Mouse (Mus musculus): ENCODE data around the gene Olfr545. TPM values are rescaled to one million over a fixed set of nuclear protein-coding genes. Genes with fewer than 3 reads are reported as not detected.
A peak's percentile ranks its signal among the peaks of the same experiment; 100 is the strongest.
"Not testable (repeated sequence)": the region's sequence is repeated elsewhere in the genome, so short reads cannot be mapped to it uniquely, and the experiment has no call there.

Olfr545 gene
- not detected in 2 replicates for total RNA-seq (2021)
- long read RNA-seq, experiment 1, result 0 reads
- long read RNA-seq, experiment 2, result 0 reads

GRCm38 (mm10) chr7:102499473-102499872 lies at the start of gene Olfr545:
Gene Olfr545, minus strand, starts transcription at chr7:102499573.
- DNase-seq, result no peak

- no peak for DNase-seq
Observed at GRCm38 (mm10) chr7:102541251-102541650, 41.9 kb upstream of the Olfr545 start.

DNA sequence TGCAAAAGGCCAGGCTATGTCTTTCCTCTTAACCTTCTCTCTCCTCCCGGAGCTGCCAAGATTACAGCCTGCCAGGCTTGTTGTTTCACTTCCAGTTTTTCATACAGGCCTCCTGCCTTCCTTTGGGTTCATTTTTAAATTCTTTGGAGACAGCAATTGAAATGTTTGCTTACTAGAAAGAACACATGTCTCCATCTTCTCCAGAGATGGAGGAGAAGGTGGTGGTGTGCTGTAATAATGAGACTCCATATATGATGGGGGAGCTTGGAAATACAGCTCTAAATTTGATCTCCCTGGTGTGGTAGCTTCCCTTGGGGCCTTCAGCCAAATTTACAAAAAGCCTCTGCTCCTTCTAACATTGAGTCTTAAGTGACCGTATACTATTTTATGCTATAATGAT lies 41.2 kb upstream of the Olfr545 start, which contains the start of gene Olfr548-ps1:
TSS of gene Olfr548-ps1 (plus strand) at position 301 of the 400 bp plus-strand sequence.
- DNase-seq, result no peak

- no peak for DNase-seq
Observed at GRCm38 (mm10) chr7:102534449-102534848, 35.1 kb upstream of the Olfr545 start, which contains the start of gene Olfr547. Gene Olfr547, plus strand, starts transcription at chr7:102534749.

GRCm38 (mm10) chr7:102529052-102529451 lies 29.7 kb upstream of the Olfr545 start:
- no peak for DNase-seq

DNA sequence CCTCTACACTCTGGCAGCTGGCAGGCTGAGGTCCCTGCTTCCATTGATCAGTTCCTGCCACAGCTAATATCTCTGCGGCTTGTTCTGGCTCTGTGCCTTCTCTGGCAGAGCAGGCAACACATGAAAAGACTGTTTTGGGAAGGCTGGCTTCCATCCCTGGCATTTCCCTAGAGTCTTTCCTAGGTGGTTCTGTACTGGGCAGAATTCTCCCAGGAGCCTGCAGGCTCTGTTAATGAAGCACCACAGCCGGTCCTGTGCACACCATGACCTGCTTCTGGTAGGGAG lies 17.6 kb upstream of the Olfr545 start:
- peak; percentile 54 for DNase-seq

GRCm38 (mm10) chr7:102516261-102517050 lies 17.1 kb upstream of the Olfr545 start:
- DNase-seq, result peak; percentile 75

GRCm38 (mm10) chr7:102514144-102514543 lies 14.8 kb upstream of the Olfr545 start:
- no peak for DNase-seq

DNA sequence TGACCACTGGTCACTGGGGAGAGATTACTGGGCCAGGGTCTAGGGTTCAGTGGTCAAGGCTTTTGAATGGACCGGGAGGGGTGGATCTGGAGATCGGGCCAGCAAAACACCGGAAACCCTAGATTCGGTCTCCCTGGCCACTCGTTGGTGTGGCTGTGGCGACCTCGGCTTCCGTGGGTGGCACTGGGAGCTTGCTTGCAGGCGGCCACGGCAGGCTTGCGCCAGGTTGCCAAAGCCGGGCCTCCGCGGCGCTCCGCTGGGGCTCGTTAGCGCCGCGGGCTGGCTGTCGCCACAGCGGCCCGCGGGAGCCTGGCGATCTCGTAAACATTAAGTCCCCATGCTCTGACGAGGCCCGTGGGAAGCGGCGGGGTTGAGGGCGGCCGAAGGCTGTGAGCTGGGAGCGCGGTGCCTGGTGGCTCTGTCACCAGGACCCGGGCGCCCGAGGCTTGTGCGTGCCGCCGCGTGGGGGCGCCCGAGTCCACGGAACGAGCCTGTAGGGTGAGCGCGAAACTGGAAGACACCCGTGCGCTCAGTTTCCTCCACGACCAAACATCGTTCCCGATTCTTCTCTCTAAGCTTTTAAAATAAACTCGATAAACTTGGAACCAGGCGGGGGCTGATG lies 13.6 kb upstream of the Olfr545 start:
- peak; percentile 94 for DNase-seq

- DNase-seq, result no peak
Observed at GRCm38 (mm10) chr7:102511927-102512326, 12.6 kb upstream of the Olfr545 start.

DNA sequence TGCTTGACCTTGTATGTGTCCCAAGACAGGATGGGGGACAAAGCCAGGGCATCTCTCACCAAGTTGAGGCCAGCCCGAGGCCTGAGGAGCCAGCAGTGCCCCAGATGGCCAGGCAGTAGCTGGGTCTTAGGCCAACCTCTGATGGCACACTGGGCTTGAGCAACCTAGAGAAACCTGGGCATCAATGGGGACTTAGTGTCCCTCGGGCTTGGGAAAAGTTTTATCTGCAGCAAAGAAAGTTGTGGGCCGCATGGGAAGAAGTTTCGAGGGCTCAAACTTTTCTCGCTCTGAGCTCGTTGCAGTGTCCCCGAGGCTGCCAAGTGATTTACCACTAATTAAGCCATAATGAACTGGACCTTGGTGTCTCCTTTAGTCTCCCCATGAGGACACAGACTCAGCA lies 10.4 kb upstream of the Olfr545 start:
- no peak for DNase-seq

- no peak for DNase-seq
Observed at GRCm38 (mm10) chr7:102508666-102509065, 9.3 kb upstream of the Olfr545 start.

GRCm38 (mm10) chr7:102508066-102508465 lies 8.7 kb upstream of the Olfr545 start:
- no peak for DNase-seq

DNA sequence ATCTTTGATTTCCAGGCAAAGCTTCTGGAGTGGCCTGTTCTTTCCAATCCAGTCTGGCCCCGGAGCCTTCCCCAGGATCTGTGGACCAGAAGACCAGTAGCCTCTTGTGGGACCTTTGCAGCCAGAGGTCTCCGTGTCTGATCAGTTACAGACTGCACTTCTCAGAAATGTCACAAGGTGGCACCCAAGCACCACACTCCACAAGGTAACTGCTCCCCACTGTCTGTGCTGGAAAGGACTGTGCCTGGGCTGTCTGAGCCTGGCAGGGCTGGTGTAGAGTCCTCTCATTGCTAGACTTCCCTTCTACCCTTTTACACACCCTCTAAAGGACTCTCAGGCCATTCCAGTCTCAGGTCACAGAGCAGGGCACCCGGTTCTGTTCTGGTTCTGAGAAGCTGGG lies 7.5 kb upstream of the Olfr545 start:
- DNase-seq, result peak; percentile 81

DNA sequence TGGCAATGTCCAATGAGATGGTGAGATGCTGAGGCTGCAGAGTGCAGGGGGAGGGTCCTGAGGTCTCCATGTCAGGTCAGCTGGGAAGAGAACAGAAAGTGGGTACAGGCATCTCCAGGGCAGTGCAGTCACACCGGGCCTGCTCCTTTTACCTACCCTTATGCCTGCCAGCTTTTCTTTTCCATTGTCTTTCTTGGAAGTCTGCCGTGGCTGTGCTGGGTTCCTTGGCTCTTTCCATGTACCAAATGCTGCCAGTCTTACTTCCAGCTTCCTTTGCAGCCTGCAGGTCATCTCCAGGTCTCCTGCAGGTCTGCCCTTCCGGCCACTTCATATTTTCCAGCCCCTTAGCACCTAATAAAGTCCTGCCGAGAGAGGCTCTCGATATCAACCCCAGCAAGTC lies 2.6 kb upstream of the Olfr545 start:
- no peak for DNase-seq

GRCm38 (mm10) chr7:102494416-102494815 lies 5.0 kb downstream of the Olfr545 start:
- not testable (repeated sequence) for DNase-seq

DNA sequence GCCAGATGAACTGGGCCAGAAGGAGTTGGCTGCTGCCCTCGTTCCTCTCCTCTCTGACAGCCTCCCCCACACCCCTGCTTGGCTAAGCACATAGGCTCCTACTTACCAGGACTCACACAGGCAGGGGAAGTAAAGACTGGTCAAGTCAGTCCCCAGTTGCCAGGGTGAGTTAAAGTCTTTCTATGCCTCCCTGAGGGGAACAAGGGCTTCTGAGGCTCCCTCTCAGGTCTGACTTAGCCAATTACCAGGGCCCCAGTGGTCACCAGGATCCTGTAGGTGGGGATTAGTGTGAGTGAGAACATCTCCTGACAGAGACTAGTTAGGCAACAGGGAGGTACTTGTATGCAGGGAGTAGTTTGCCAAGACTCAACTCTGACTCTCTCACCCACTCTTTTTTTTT lies 11.2 kb downstream of the Olfr545 start, which contains the start of gene Olfr544:
TSS of gene Olfr544 (minus strand) at position 153 of the 400 bp plus-strand sequence.
- DNase-seq, result no peak

GRCm38 (mm10) chr7:102486105-102486504 lies 13.3 kb downstream of the Olfr545 start:
- no peak for DNase-seq

GRCm38 (mm10) chr7:102484766-102485165 lies 14.6 kb downstream of the Olfr545 start:
- not testable (repeated sequence) for DNase-seq

DNA sequence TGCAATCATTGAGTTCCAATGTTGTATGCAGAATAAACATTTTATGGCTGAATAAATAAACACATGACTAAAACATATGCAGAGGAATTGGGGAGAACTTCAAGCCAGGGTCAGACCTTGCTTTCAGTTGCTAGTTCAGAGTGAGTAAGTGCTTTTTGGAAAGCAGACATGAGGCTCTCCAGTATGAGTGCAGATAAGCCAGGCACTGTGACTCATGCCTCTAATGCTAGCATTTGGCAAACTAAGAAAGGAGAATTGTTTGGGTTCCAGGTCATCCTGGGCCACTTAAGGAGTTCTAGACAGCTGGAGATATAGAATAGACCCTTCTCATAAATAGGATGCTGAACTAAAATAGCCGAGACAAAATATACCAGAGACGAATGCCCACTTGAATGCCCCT lies 15.7 kb downstream of the Olfr545 start:
- peak; percentile 35 for DNase-seq

GRCm38 (mm10) chr7:102481579-102481978 lies 17.8 kb downstream of the Olfr545 start, which contains the start of gene Olfr543:
Gene Olfr543, minus strand, starts transcription at chr7:102481679.
- DNase-seq, result no peak

DNA sequence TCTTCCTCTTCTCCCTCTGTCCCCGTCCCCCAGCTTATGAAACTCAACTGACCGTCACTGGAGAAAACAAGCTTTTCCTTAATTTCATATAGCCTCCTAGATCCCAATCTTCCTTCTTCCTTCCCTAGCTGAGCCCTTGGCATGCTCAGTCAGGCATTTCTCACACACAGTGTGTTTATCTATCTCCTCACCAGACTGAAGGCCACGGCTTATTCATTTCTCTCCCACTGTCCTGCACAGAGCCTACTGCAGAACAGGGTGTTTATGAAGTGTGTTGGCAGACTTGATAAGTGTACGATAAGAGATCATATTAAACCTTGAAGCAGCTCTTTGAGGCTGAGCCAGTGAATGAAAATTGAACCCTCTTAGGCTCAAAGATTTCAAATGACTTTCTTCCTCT lies 18.6 kb downstream of the Olfr545 start:
- peak; percentile 48 for DNase-seq

GRCm38 (mm10) chr7:102479368-102480078 lies 19.9 kb downstream of the Olfr545 start:
- peak; percentile 79 for DNase-seq
